Mouse (Mus musculus): Measurements from ENCODE around the gene Atp1b2. TPM values are rescaled to one million over a fixed set of nuclear protein-coding genes. Genes with fewer than 3 reads are reported as not detected.

Atp1b2 gene
- total RNA-seq, 1 experiment from 2014 or later = 26.2 TPM

DNA sequence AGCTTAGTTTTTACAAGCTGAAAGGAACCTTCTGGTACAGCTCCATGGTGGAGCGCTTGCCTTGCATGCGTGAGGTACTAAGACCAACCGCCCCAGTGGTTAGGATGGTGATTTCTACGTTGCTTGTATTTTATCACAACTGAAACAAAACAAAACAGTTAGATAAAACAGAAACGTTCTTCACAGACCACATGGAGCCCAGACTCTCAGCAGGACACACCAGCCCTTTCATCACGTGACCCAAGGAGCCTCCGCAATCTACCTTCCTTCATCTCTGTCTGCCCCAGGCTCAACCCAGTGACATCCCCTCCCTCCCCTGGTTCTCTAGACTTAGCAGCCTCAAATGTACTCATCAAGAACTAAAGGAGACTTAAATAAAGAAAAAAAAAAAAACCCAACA is 3.7 kb upstream of the Atp1b2 start:
- ATAC-seq (replicated peaks; ENCODE audit: low read depth, poor library complexity, severe bottlenecking) = no peak

GRCm38 (mm10) chr11:69608525-69608924 is 2.8 kb upstream of the Atp1b2 start:
- no peak for ATAC-seq (replicated peaks; ENCODE audit: low read depth, poor library complexity, severe bottlenecking)

- ATAC-seq (replicated peaks; ENCODE audit: low read depth, poor library complexity, severe bottlenecking) = no peak
Observed at GRCm38 (mm10) chr11:69606832-69607231, 1.1 kb upstream of the Atp1b2 start.

GRCm38 (mm10) chr11:69606491-69606795 is 701 bp upstream of the Atp1b2 start:
- ATAC-seq (replicated peaks; ENCODE audit: low read depth, poor library complexity, severe bottlenecking) = no peak

DNA sequence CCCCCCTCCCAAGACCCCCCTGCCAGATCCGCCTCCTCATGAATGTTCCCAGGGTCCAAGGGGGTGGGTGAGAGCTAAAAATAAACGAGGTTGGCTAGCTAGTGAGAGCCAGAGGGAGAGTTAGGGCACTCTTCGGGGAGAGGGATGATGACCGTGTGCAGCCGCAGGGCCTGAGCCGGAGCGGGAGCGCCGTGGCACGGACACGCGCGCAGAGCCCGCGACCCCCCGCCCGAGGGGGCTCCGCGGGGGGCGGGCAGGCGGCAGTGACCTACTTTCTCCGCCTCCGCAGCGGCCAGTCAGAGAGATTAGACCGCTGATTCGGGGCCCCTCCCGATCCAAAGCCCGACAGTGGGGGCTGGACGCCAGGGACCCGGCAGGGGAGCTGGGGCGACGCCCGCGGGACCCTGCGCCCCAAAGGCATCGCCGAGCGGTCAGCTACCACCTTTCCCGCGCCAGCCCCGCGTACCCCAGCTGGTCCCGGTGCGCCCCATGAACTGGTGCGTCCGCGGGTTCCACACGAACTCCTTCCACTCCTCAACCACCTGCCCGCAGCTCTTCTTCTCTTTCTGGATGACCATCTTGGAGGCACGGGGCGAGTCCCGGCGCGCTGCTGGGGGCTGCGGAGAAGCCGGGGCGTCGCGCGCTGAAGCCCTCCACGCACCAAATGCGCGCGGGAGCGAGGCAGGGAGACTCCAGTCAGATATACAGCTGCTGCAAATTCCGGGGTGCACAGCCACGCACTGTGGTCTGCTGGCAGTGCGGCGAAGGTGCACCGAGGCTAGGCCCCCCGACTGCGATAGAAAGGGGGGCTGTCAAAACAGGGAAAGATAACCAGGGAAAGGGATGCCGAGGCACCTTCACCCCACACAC is 712 bp downstream of the Atp1b2 start:
- ATAC-seq (replicated peaks; ENCODE audit: low read depth, poor library complexity, severe bottlenecking) = no peak

DNA sequence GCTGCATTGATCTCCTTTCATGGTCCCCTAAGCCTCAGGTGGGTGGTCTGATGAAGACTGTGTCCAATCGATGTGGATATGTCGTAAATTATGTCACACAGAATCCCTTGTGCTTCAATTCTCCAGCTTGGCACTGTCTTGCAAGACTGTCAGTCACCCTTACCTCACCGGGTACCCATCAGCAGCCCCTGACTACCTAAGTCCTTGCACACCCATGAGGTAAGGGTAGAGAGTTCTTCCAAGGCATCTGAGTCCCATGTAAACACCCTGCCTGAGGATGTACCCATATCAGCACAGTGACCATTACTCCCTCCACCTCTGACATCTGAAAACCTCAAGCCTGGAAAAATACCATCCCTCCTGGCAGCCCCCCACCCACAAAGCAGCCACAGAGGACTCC is 1.4 kb downstream of the Atp1b2 start:
- ATAC-seq (replicated peaks; ENCODE audit: low read depth, poor library complexity, severe bottlenecking) = no peak

GRCm38 (mm10) chr11:69603516-69603915 is 2.2 kb downstream of the Atp1b2 start:
- no peak for ATAC-seq (replicated peaks; ENCODE audit: low read depth, poor library complexity, severe bottlenecking)

GRCm38 (mm10) chr11:69601768-69602167 is 4.0 kb downstream of the Atp1b2 start:
- no peak for ATAC-seq (replicated peaks; ENCODE audit: low read depth, poor library complexity, severe bottlenecking)

DNA sequence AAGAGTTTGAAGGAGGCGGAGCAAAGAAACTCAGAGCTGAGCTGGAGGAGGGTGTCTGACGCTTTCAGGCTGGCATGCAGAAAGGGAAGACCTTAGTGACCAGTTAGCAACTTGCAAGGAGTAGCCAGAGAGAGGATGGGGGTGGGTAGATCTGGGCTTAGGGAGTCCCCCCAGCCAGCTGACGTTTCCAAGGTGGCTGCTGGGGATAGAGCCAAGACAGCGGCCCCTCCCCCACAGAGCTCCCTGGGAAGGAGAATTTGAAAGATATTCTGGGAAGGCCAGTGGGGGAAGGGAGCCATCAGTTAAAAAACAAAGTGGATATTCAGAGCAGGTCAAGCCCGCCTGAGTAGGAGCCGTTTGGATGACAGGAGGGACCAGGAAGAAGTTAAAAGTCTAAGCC is 5.6 kb downstream of the Atp1b2 start:
- no peak for ATAC-seq (replicated peaks; ENCODE audit: low read depth, poor library complexity, severe bottlenecking)

- no peak for ATAC-seq (replicated peaks; ENCODE audit: low read depth, poor library complexity, severe bottlenecking)
Observed at GRCm38 (mm10) chr11:69599436-69599835, 6.3 kb downstream of the Atp1b2 start.

DNA sequence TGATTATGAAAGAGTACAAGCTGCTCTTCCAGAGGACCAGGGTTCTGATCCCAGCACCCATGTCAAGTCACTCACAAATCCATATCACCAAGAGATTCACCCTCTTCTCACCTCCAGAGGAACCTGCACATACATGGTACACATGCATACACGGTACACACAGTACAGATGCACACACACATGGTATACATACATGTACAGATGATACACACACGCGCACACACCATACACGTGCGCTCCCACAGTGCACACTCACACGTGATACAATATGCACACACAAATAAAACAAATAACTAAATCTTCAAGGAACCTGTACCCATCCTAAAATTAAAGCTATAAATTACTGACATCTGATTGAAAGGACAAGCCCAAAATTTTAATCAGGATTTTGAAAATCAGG is 10.9 kb downstream of the Atp1b2 start:
- no peak for ATAC-seq (replicated peaks; ENCODE audit: low read depth, poor library complexity, severe bottlenecking)

GRCm38 (mm10) chr11:69592799-69593198 is 12.9 kb downstream of the Atp1b2 start:
- ATAC-seq (replicated peaks; ENCODE audit: low read depth, poor library complexity, severe bottlenecking) = no peak

DNA sequence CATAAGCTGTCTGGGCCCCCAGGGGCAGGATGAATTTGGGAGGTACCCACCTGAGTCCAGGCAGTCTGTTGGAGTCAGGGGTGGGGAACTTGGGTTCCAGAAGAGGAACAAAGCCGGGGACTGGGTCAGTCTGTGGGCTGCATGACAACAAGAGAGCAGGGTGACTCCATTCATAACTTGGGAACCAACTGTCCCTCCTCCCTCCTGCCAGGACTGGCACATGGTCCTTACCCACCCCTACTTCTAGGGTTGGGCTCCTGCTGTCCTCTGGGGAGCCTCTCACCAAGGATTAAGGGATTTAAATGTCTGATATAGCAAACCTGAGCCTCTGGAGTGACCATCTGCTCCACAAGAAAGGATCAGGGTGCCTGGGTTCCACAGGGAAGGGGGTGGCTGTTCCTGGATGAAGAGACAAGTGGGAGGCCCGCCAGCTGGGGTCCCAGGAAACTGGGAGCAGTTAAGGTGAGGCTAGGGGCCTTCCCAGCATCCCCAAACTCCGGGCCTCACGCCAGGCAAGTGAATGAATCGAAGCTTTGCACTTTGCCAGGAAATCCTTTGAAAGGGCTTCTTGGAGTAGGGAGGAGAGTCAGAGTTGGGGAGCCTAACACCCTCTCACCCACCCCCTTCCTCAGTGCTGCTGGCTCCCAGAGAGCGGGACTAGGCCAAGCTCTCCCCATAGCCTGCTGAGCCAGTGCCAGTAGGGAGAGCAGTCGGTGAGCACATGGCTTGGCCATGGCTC is 13.7 kb downstream of the Atp1b2 start:
- ATAC-seq (replicated peaks; ENCODE audit: low read depth, poor library complexity, severe bottlenecking) = no peak

DNA sequence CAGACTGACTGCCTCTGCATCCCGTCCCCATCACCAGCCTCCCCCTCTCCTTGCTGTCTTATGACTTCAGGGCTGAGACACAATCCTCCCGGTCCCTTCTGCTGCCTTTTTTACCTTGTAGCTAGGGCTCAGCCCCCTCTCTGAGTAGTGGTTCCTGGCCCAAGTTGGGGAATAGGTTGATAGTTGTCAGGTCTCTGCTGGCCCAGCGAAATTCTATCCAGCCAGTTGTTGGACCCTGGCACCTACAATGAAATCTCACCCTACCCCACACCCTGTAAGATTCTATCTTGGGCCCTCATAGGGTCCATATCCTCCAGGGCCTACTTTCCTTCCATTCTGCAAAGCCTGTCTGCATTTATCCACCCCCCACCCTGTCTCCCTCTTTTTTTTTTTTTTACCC is 14.3 kb downstream of the Atp1b2 start:
- ATAC-seq (replicated peaks; ENCODE audit: low read depth, poor library complexity, severe bottlenecking) = no peak

- ATAC-seq (replicated peaks; ENCODE audit: low read depth, poor library complexity, severe bottlenecking) = no peak
Observed at GRCm38 (mm10) chr11:69590622-69591021, 15.1 kb downstream of the Atp1b2 start.

DNA sequence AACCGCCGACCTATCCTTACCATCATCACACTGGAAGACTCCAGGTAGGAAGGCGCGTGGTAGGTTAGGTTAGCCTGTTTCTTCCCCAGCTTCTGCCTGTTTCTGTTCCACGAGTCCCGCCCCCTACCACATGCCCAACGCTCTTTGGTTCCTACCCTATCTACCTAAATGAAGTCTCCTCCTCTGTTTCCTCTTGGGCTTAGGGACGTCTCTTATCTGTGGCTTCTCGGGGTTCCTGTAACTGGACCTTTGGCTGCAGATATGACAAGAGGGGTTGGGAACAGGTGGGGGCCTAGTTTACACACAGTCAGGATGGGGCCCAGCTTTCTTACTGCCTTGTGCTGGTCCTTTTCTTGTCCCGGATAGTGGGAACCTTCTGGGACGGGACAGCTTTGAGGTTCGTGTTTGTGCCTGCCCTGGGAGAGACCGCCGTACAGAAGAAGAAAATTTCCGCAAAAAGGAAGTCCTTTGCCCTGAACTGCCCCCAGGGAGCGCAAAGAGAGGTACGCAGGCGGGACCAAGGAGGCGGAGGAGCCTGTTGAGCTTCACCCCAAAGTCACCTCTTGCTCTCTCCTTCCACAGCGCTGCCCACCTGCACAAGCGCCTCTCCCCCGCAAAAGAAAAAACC is 16.4 kb downstream of the Atp1b2 start:
- ATAC-seq (replicated peaks; ENCODE audit: low read depth, poor library complexity, severe bottlenecking) = peak; percentile 33

- ATAC-seq (replicated peaks; ENCODE audit: low read depth, poor library complexity, severe bottlenecking) = peak; percentile 81
Observed at GRCm38 (mm10) chr11:69585718-69586325, 19.9 kb downstream of the Atp1b2 start.

GRCm38 (mm10) chr11:69584937-69585336 is 20.8 kb downstream of the Atp1b2 start:
- ATAC-seq (replicated peaks; ENCODE audit: low read depth, poor library complexity, severe bottlenecking) = no peak

- no peak for ATAC-seq (replicated peaks; ENCODE audit: low read depth, poor library complexity, severe bottlenecking)
Observed at GRCm38 (mm10) chr11:69584008-69584407, 21.7 kb downstream of the Atp1b2 start.

- ATAC-seq (replicated peaks; ENCODE audit: low read depth, poor library complexity, severe bottlenecking) = no peak
Observed at GRCm38 (mm10) chr11:69582230-69582805, 23.4 kb downstream of the Atp1b2 start.

Data from common myeloid progenitor, adult 5-6 weeks (primary cell).